Mouse (Mus musculus) cerebellum, adult (tissue): Measurements from ENCODE around the gene Olfr1166.
"Not testable (repeated sequence)": the region's sequence is repeated elsewhere in the genome, so short reads cannot be mapped to it uniquely, and the experiment has no call there.

Experiments used
- ATAC-seq: cut with Nextera tagmentation; 2 replicates; pipeline ENCODE4 v1.9.2; 2017; ENCODE audit warnings: mild to moderate bottlenecking, moderate library complexity, mixed read lengths; ENCODE audit not compliant: insufficient number of reproducible peaks, low FRiP score, low TSS enrichment

Gene Olfr1166

DNA sequence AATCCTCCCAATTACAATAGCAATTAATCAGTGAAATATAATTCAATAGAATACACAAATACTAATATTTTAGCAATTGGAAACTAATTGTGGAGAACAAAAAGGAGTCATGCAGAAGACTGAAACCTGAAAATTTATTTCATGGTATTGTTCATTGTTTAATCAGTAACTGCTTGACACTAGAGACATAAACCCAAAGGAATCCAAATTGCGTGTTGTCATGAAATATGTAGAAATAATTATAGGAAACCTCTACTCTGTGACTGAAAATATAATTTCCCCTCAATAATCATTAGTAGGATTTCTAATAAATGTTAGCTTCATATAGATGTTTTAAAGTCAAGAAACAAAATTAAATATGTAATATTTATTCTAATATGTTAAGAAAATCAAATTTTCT lies at the start of gene Olfr1166:
Olfr1166 (minus strand) TSS at position 101 of the 400 bp plus-strand sequence.
- ATAC-seq: no peak

- not testable (repeated sequence) for ATAC-seq
Measured at GRCm38 (mm10) chr2:88155093-88155492, 27.0 kb upstream of the Olfr1166 start, which contains the start of gene Olfr1167. Olfr1167 (minus strand) TSS chr2:88155193.

DNA sequence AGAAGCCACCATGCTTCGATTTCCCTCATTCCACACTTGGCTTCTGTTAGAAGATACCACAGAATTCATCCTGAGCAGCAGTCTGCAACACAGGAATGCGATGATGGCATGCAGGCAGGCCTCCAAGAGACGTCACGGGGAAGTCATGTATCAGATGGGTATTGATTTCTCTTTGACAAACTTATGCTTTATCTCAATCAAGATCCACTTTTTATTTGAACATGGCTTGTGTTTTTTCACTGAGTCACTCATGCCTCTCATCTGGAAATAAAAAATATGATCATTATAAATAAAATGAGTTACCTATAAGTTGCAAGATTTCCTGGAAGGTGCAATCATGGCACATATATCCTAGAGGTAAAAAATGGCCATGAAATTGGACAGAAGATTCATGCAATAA lies 34.2 kb downstream of the Olfr1166 start, which contains the start of gene Olfr1164:
Olfr1164 (minus strand) TSS at position 101 of the 400 bp plus-strand sequence.
- no peak for ATAC-seq
